Mouse (Mus musculus) adrenal gland, postnatal 14 days (tissue): ENCODE measurements around the gene Ephx4. TPM values are rescaled to one million over a fixed set of nuclear protein-coding genes. Genes with fewer than 3 reads are reported as not detected.
"Not testable (repeated sequence)": the region's sequence is repeated elsewhere in the genome, so short reads cannot be mapped to it uniquely, and the experiment has no call there.

Experiments used
- DNase-seq: peaks from one replicate; pipeline ENCODE4 v3.0.0; 2021; ENCODE audit warnings: mixed read lengths
- long read RNA-seq, 2 experiments: library from polyadenylated mRNA; stranded (forward); transcript quantifications; one replicate each; pipeline ENCODE4 v2.0.0; 2021
- total RNA-seq: library from RNA; stranded (reverse); gene quantifications from 2 replicates; pipeline ENCODE4 v1.2.3, GENCODE M21; 2021

Ephx4 gene
- total RNA-seq, result 0.74 and 0.86 TPM in 2 replicates
- long read RNA-seq, experiment 1, partial matches to known transcripts, result 0 of 1 reads
- long read RNA-seq, experiment 1, other reads (novel, unspliced or antisense), result 0 of 1 reads
- long read RNA-seq, experiment 2, result 0 reads

- DNase-seq, result no peak
Observed at GRCm38 (mm10) chr5:107402436-107402835, at the start of gene Ephx4. Gene Ephx4, plus strand, starts transcription at chr5:107402736.

GRCm38 (mm10) chr5:107353981-107354380 is 48.6 kb upstream of the Ephx4 start:
- no peak for DNase-seq

GRCm38 (mm10) chr5:107355801-107356200 is 46.7 kb upstream of the Ephx4 start:
- peak; percentile 10 for DNase-seq

GRCm38 (mm10) chr5:107357723-107358122 is 44.8 kb upstream of the Ephx4 start:
- no peak for DNase-seq

- DNase-seq, result peak; percentile 96
Observed at GRCm38 (mm10) chr5:107359395-107360053, 43.0 kb upstream of the Ephx4 start.

GRCm38 (mm10) chr5:107360054-107360730 is 42.3 kb upstream of the Ephx4 start:
- peak; percentile 5 for DNase-seq

GRCm38 (mm10) chr5:107370040-107370439 is 32.5 kb upstream of the Ephx4 start:
- DNase-seq, result peak; percentile 22

- DNase-seq, result no peak
Observed at GRCm38 (mm10) chr5:107371335-107371734, 31.2 kb upstream of the Ephx4 start.

- DNase-seq, result no peak
Observed at GRCm38 (mm10) chr5:107373256-107373655, 29.3 kb upstream of the Ephx4 start.

GRCm38 (mm10) chr5:107386448-107386847 is 16.1 kb upstream of the Ephx4 start:
- not testable (repeated sequence) for DNase-seq

GRCm38 (mm10) chr5:107387788-107388187 is 14.7 kb upstream of the Ephx4 start:
- no peak for DNase-seq

GRCm38 (mm10) chr5:107389373-107389772 is 13.2 kb upstream of the Ephx4 start:
- no peak for DNase-seq

GRCm38 (mm10) chr5:107394437-107394836 is 8.1 kb upstream of the Ephx4 start:
- no peak for DNase-seq

- peak; percentile 43 for DNase-seq
Observed at GRCm38 (mm10) chr5:107403011-107403946, 743 bp downstream of the Ephx4 start.

- no peak for DNase-seq
Observed at GRCm38 (mm10) chr5:107403947-107404684, 1.6 kb downstream of the Ephx4 start.

- DNase-seq, result no peak
Observed at GRCm38 (mm10) chr5:107405361-107405760, 2.8 kb downstream of the Ephx4 start.

GRCm38 (mm10) chr5:107410305-107410704 is 7.8 kb downstream of the Ephx4 start:
- DNase-seq, result no peak

- DNase-seq, result no peak
Observed at GRCm38 (mm10) chr5:107411326-107411725, 8.8 kb downstream of the Ephx4 start.

- DNase-seq, result no peak
Observed at GRCm38 (mm10) chr5:107412285-107412684, 9.7 kb downstream of the Ephx4 start.

GRCm38 (mm10) chr5:107415098-107415497 is 12.6 kb downstream of the Ephx4 start:
- no peak for DNase-seq

- no peak for DNase-seq
Observed at GRCm38 (mm10) chr5:107421676-107422075, 19.1 kb downstream of the Ephx4 start.

GRCm38 (mm10) chr5:107431249-107431648 is 28.7 kb downstream of the Ephx4 start, which contains the start of gene Lpcat2b:
Gene Lpcat2b, plus strand, starts transcription at chr5:107431549.
- no peak for DNase-seq
